Mouse (Mus musculus) kidney, embryonic 15.5 days (tissue): ENCODE measurements around the gene Myoz2. TPM values are rescaled to one million over a fixed set of nuclear protein-coding genes. Genes with fewer than 3 reads are reported as not detected.

Source experiments
- ATAC-seq: fragments of 200-750 bp; cut with Nextera tagmentation; replicated peaks from 2 replicates; pipeline ENCODE4 v1.8.0; 2017; ENCODE audit warnings: moderate TSS enrichment; ENCODE audit not compliant: low FRiP score
- H3K27ac ChIP-seq: fragments of 300-500 bp; sonication (generic); 2 replicates; pipeline ENCODE4 v1.5.1; 2015; ENCODE audit warnings: mild to moderate bottlenecking, inconsistent platforms
- H3K27me3 ChIP-seq: fragments of 300-500 bp; sonication (generic); 2 replicates; pipeline ENCODE4 v1.6.1; 2015; ENCODE audit warnings: inconsistent platforms
- H3K36me3 ChIP-seq: fragments of 300-500 bp; sonication (generic); 2 replicates; pipeline ENCODE4 v1.6.1; 2015; ENCODE audit warnings: inconsistent platforms
- H3K4me1 ChIP-seq: fragments of 300-500 bp; sonication (generic); 2 replicates; pipeline ENCODE4 v1.6.1; 2015; ENCODE audit warnings: inconsistent platforms
- H3K4me2 ChIP-seq: fragments of 300-500 bp; sonication (generic); 2 replicates; pipeline ENCODE4 v1.6.1; 2015; ENCODE audit warnings: moderate library complexity, mild to moderate bottlenecking, inconsistent platforms
- H3K4me3 ChIP-seq: fragments of 300-500 bp; sonication (generic); replicated peaks from 2 replicates; pipeline ENCODE4 v1.5.1; 2015; ENCODE audit warnings: mild to moderate bottlenecking, inconsistent platforms
- H3K9ac ChIP-seq: fragments of 300-500 bp; sonication (generic); 2 replicates; pipeline ENCODE4 v1.6.1; 2015; ENCODE audit warnings: mild to moderate bottlenecking, inconsistent platforms
- H3K9me3 ChIP-seq: fragments of 300-500 bp; sonication (generic); replicated peaks from 2 replicates; pipeline ENCODE4 v1.6.1; 2016; ENCODE audit warnings: inconsistent platforms
- WGBS: fragments of 180-500 bp; shearing (Covaris S2); methylation state at CpG from one replicate; pipeline ENCODE4 v1.1.7; 2015; ENCODE audit warnings: mixed read lengths; 5-methylcytosine and 5-hydroxymethylcytosine counted together
- polyA plus RNA-seq: library from polyadenylated mRNA; unstranded; fragments of >200 nt; fragmentation: Nextera tagmentation; extraction: Ambion mirVana; gene quantifications from 2 replicates; pipeline ENCODE4 v1.2.1, GENCODE M21; 2015

Gene Myoz2
- polyA plus RNA-seq, 1 experiment from 2014 or later: 2.2 TPM

DNA sequence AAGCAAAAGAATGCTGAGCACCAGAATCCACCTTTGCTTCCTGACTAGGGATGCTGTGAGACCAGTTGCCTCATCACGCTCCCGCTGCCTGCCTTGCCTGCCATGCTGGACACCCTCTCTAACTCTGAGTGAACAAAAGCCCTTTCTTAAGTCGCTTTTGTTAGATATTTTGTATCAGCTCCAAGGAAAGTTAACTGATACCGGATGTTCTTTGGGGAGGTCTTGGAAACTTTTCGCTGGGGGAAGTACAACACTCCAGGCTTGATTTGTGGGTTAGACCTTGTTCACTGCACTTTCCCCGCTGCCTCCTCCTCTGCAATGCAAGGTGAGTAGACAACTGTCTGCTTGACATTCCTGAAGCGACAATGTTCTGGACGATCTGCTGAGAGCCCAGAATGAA lies 36.3 kb downstream of the Myoz2 start:
- Histone ChIP-seq H3K4me1 (no peaks in the 10 kb centered on the region), H3K27me3 (no peaks in the 10 kb centered on the region), H3K36me3 (no peaks in the 10 kb centered on the region), H3K4me2 (no peak overlapping the region), H3K9ac (no peak overlapping the region), H3K27ac (no peak overlapping the region), H3K4me3 (no peak overlapping the region), H3K9me3 (0 out of 2 replicates have a peak, but pooled peaks cover 9% of the 10 kb centered on the region)
- WGBS: 54% methylated on average over 8 of the region's 8 CpGs
- no peak for ATAC-seq

DNA sequence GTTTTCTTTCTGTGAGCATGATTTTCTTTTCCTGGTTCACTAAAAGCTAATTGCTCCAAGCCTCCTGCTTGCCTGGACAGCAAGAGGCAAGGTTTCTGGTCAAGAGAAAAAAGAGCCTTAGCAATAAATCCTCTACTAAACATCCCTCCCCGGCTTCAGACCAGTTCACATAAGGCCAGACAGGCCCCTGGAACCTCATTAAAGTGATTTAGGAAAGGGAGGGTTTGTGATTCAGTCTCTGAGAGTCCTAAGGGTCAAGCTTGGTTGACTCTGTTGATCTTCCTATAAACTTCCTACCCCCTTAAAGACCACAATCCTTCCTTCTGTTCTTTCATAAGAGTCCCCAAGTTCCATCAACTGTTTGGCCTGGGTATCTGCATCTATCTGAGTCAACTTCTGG lies 37.8 kb downstream of the Myoz2 start:
- 0 out of 2 replicates have a peak, but pooled peaks cover 9% of the 10 kb centered on the region for H3K9me3 ChIP-seq
- H3K4me3 ChIP-seq: no peak overlapping the region
- H3K27ac ChIP-seq: 0 out of 2 replicates have a peak overlapping the region, but pooled peaks have one; percentile 37
- WGBS: 4% methylated on average over 1 of the region's 1 CpGs
- H3K4me2 ChIP-seq: no peak overlapping the region
- no peaks in the 10 kb centered on the region for H3K27me3 ChIP-seq
- H3K4me1 ChIP-seq: no peaks in the 10 kb centered on the region
- ATAC-seq: peak; percentile 84
- H3K36me3 ChIP-seq: no peaks in the 10 kb centered on the region
- H3K9ac ChIP-seq: no peak overlapping the region

- Histone ChIP-seq H3K4me3 (no peak overlapping the region), H3K9ac (no peak overlapping the region), H3K27me3 (no peaks in the 10 kb centered on the region), H3K4me1 (peaks cover 24% of the 10 kb centered on the region), H3K9me3 (no peaks in the 10 kb centered on the region), H3K27ac (peak overlapping the region; percentile 54; the same call in 1 of the 2 replicates), H3K4me2 (no peak overlapping the region), H3K36me3 (no peaks in the 10 kb centered on the region)
- no peak for ATAC-seq
- WGBS: 85% methylated on average over 11 of the region's 11 CpGs
Measured at GRCm38 (mm10) chr3:122986906-122987305, 47.9 kb downstream of the Myoz2 start.

- ATAC-seq: no peak
- peak overlapping the region; percentile 54; the same call in 1 of the 2 replicates for H3K27ac ChIP-seq
Measured at GRCm38 (mm10) chr3:122986386-122986785, 48.4 kb downstream of the Myoz2 start.

DNA sequence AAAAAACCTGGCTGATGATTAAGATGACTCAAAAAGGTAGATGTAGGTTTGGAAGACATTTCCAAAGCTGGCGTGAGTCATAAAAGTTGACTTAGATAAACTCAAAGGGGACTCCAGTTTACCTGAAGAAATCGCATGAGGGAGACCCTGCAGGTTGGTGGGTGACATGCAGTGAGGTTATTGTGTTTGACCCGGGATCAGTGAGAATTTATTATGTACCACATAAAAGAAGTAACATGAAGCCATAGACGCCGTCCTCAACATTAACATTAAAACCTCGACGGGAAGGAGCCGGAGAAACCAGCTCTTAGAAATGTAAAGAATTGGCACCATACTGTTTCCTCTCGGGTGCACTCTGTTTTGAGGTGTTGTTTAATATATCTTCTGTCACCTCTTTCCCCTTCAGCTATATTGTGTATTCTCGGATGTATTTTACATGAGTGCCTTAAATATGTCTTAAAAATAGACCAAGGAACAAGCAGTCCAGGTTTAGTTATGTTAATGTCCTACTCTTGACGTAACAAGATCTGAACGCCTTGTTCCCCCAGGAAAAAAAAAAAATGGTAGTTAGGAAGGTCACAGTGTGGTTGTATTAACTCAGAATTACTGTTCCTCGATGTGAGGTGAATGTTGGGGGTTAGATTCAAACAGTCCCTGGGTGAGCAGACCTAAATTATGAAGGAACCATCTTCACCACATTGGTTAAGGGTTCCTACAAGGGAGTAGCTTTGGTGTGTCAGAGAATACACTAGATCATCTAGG lies 49.5 kb downstream of the Myoz2 start:
- Histone ChIP-seq H3K27me3 (no peaks in the 10 kb centered on the region), H3K4me3 (peak overlapping the region; percentile 91), H3K9ac (peak overlapping the region; percentile 82), H3K9me3 (no peaks in the 10 kb centered on the region), H3K27ac (peak overlapping the region; percentile 99), H3K36me3 (no peaks in the 10 kb centered on the region), H3K4me2 (peak overlapping the region; percentile 72), H3K4me1 (peaks cover 24% of the 10 kb centered on the region)
- WGBS: 10% methylated on average over 13 of the region's 13 CpGs
- ATAC-seq: no peak

More at GRCm38 (mm10) chr3:122986386-122986785, 48.4 kb downstream of the Myoz2 start:
- Histone ChIP-seq H3K27me3 (no peaks in the 10 kb centered on the region), H3K4me3 (no peak overlapping the region), H3K9ac (0 out of 2 replicates have a peak overlapping the region, but pooled peaks have one; percentile 82), H3K36me3 (no peaks in the 10 kb centered on the region), H3K4me2 (0 out of 2 replicates have a peak overlapping the region, but pooled peaks have one; percentile 72), H3K4me1 (peaks cover 24% of the 10 kb centered on the region), H3K9me3 (no peaks in the 10 kb centered on the region)
- 8% methylated on average over 1 of the region's 1 CpGs for WGBS

GRCm38 (mm10) chr3:122984249-122985182 lies 50.3 kb downstream of the Myoz2 start, which contains the start of gene Usp53:
TSS of gene Usp53 (minus strand) at chr3:122984510.
- H3K27ac ChIP-seq: peak within 1 kb of the TSS; percentile 99
- peak within 1 kb of the TSS; percentile 72 for H3K4me2 ChIP-seq
- peak; percentile 99 for ATAC-seq
- WGBS: under 1% methylated on average over 93 of the region's 94 CpGs
- H3K36me3 ChIP-seq: no peaks in the 10 kb centered on the region
- H3K4me1 ChIP-seq: peaks cover 24% of the 10 kb centered on the region
- H3K9me3 ChIP-seq: no peaks in the 10 kb centered on the region
- peak within 1 kb of the TSS; percentile 82 for H3K9ac ChIP-seq
- peak within 1 kb of the TSS; percentile 91 for H3K4me3 ChIP-seq
- H3K27me3 ChIP-seq: no peaks in the 10 kb centered on the region

GRCm38 (mm10) chr3:122983849-122984248 lies 51.0 kb downstream of the Myoz2 start:
- Histone ChIP-seq H3K36me3 (peaks cover 4% of the 10 kb centered on the region), H3K9me3 (no peaks in the 10 kb centered on the region), H3K27me3 (no peaks in the 10 kb centered on the region), H3K27ac (peak overlapping the region; percentile 99), H3K9ac (peak overlapping the region; percentile 72), H3K4me2 (peak overlapping the region; percentile 72), H3K4me3 (peak overlapping the region; percentile 91), H3K4me1 (peaks cover 24% of the 10 kb centered on the region)
- under 1% methylated on average over 30 of the region's 30 CpGs for whole genome bisulfite sequencing
- peak; percentile 91 for ATAC-seq

- H3K4me1 ChIP-seq: peaks cover 14% of the 10 kb centered on the region; the same call in 1 of the 2 replicates
- H3K4me2 ChIP-seq: no peak overlapping the region
- no peak overlapping the region for H3K27ac ChIP-seq
- ATAC-seq: no peak
- H3K4me3 ChIP-seq: no peak overlapping the region
- no peaks in the 10 kb centered on the region for H3K27me3 ChIP-seq
- peaks cover 8% of the 10 kb centered on the region for H3K36me3 ChIP-seq
- WGBS: 91% methylated on average over 1 of the region's 1 CpGs
- no peak overlapping the region for H3K9ac ChIP-seq
- H3K9me3 ChIP-seq: no peaks in the 10 kb centered on the region
Measured at GRCm38 (mm10) chr3:122975964-122976363, 58.9 kb downstream of the Myoz2 start.

GRCm38 (mm10) chr3:122975363-122975762 lies 59.5 kb downstream of the Myoz2 start:
- H3K27me3 ChIP-seq: no peaks in the 10 kb centered on the region
- peaks cover 8% of the 10 kb centered on the region for H3K36me3 ChIP-seq
- H3K27ac ChIP-seq: no peak overlapping the region
- no peak for ATAC-seq
- 78% methylated on average over 4 of the region's 4 CpGs for WGBS
- H3K4me2 ChIP-seq: no peak overlapping the region
- H3K4me1 ChIP-seq: peaks cover 14% of the 10 kb centered on the region; the same call in 1 of the 2 replicates
- H3K4me3 ChIP-seq: no peak overlapping the region
- H3K9ac ChIP-seq: no peak overlapping the region
- H3K9me3 ChIP-seq: no peaks in the 10 kb centered on the region

DNA sequence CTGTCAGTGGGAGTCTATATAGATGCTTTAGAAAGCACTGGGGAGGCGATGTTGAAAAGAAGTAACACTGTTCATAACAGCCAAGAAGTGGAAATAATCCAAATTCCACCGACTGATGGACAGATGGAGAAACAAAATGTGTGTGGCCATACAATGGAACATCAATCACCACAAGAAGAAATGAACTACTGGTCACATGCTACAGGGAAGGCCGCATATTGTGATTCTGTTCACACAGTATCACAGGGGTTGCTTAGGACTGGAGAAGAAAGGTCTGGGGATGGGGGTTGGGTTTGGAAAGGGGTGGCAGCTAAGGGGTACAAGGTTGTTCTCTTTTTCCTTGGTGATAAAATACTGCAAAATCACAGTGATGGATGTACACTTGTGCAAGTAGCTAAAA lies 60.0 kb downstream of the Myoz2 start:
- Histone ChIP-seq H3K36me3 (peaks cover 8% of the 10 kb centered on the region), H3K9ac (no peak overlapping the region), H3K9me3 (no peaks in the 10 kb centered on the region), H3K4me3 (no peak overlapping the region), H3K4me2 (no peak overlapping the region), H3K4me1 (peaks cover 14% of the 10 kb centered on the region; the same call in 1 of the 2 replicates), H3K27me3 (no peaks in the 10 kb centered on the region), H3K27ac (no peak overlapping the region)
- WGBS: 66% methylated on average over 3 of the region's 3 CpGs
- ATAC-seq: no peak

DNA sequence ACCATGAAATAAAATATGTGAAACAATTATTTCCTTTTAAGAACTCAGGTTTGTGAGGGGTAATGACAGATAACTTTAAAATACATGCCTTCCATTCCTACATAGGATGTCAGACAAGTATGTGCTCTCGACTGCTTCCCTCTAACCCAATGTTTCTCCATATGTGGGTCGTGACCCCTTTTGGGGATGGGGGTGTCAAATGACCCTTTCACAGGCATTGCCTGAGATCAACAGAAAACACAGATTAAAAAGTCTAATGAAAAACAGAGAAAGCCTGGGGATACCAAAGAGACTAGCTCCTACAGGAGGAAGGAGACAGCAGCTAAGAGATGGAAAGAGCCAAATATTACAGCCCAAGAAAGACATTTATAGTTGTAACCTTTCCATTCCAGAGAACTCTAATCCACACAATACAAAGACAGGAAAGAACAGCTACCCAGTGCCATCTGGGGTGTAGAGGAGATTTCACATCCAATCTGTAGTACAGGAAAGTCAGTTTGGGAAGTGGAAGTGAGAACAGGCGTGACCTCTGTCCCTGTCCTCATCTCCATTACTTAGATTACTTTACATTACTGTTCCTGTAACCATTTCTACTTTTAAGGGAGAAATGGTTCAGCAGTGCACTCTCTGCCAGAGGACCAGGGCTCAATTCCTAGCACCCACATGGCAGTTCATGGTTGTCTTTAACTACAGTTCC lies 62.5 kb downstream of the Myoz2 start:
- WGBS: 55% methylated on average over 3 of the region's 3 CpGs
- H3K4me3 ChIP-seq: no peak overlapping the region
- H3K27ac ChIP-seq: no peak overlapping the region
- ATAC-seq: no peak
- H3K36me3 ChIP-seq: peaks cover 12% of the 10 kb centered on the region
- peaks cover 14% of the 10 kb centered on the region; the same call in 1 of the 2 replicates for H3K4me1 ChIP-seq
- H3K27me3 ChIP-seq: no peaks in the 10 kb centered on the region
- H3K4me2 ChIP-seq: no peak overlapping the region
- H3K9ac ChIP-seq: no peak overlapping the region
- no peaks in the 10 kb centered on the region for H3K9me3 ChIP-seq
